Mouse (Mus musculus) macrophage (primary cell): ENCODE results near the gene 2310039H08Rik. TPM values are rescaled to one million over a fixed set of nuclear protein-coding genes. Genes with fewer than 3 reads are reported as not detected.

Source experiments
- H3K27ac ChIP-seq: fragments of 350-480 bp; formaldehyde crosslinking; 2 replicates; pipeline ENCODE4 v1.9.0; 2021
- H3K36me3 ChIP-seq: fragments of 350-480 bp; formaldehyde crosslinking; 2 replicates; pipeline ENCODE4 v1.9.0; 2021; ENCODE audit errors: inconsistent target
- H3K4me3 ChIP-seq: fragments of 350-480 bp; formaldehyde crosslinking; 2 replicates; pipeline ENCODE4 v1.9.0; 2021; ENCODE audit errors: inconsistent target
- H3K79me2 ChIP-seq: fragments of 350-480 bp; formaldehyde crosslinking; 2 replicates; pipeline ENCODE4 v1.9.0; 2021; ENCODE audit errors: inconsistent target
- WGBS: methylation state at CpG from one replicate; pipeline ENCODE4 v1.1.7; 2026; ENCODE audit warnings: inconsistent platforms; ENCODE audit not compliant: missing documents; 5-methylcytosine and 5-hydroxymethylcytosine counted together
- polyA plus RNA-seq: library from polyadenylated mRNA; stranded (reverse); fragments of 250-400 nt; gene quantifications from 3 replicates; pipeline ENCODE4 v1.2.4, GENCODE M21; 2018; ENCODE audit warnings: inconsistent platforms
- total RNA-seq, 78 experiments: library from RNA; depleted of rRNA; stranded (reverse); fragments of 250-400 nt; gene quantifications; 1 replicate in 9 of 78; 2 replicates in 24 of 78; 3 replicates in 43 of 78; 4 replicates in 2 of 78; pipeline ENCODE4 v1.2.4; 2018; ENCODE audit warnings: inconsistent platforms in 56 of 78

Gene 2310039H08Rik
- 1 to 10 TPM in 17 of 26 experiments, not detected in 9; 1.2 to 7.5 (median 2.4) TPM for total RNA-seq (2018; cell fraction: chromatin; rRNA removed)
- 10 to 100 TPM in 7 of 26 experiments, 1 to 10 TPM in 19; 5.7 to 10.9 (median 8.3) TPM for total RNA-seq (2018; cell fraction: cytosol; rRNA removed)
- total RNA-seq (2018; cell fraction: nucleus; rRNA removed), result 10 to 100 TPM in 2 of 26 experiments, 1 to 10 TPM in 23, not detected in 1; 1.0 to 10.7 (median 3.2) TPM
- polyA plus RNA-seq, result 7.4 to 12.7 TPM (median 10.2 TPM) in 3 replicates

DNA sequence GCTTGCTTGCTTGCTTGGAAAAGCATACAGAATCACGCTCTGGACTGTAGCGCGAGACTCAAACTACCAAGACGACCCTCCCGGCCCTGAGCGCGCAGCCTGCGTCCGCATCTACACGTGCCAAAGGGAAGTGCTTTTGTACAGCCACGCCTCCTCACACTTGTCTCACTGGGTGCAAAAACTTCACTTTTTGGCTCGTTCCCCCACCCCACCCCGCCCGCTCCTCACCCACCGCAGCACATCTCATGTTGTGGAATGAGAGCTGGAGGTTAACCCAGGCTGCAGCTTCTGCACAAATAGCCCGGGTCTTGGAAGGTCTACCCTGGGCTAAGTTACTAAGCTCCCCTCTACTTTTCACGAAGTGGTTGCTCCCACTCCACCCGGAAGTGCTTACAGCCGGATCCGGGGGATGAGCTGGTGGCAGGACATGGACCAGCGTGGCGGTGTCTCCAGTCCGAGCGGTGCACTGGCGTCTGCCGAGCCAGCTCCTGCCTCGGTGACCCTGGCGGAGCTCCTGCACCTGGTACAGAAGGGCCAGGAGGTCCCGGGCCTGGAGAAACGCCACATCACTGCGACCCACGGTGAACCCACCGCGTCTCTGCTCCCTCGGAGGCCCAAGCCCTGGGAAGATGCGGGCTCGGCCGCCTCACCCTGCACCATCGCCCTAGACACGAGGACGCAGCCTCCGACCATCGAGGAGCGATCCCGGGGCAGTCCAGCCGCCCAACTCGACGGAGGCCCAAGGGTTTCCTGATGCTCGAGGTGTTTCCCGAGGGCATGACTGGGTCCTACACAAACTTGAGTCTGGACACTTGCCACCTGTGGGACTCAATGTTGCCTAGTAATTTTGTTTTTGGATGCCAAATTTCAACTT is at the start of gene 2310039H08Rik:
TSS of gene 2310039H08Rik (plus strand) at position 232 of the 874 bp plus-strand sequence.
- H3K4me3 ChIP-seq, result peak within 1 kb of the TSS; percentile 69
- H3K79me2 ChIP-seq, result no peaks in the 10 kb centered on the region
- under 1% methylated on average over 50 of the region's 50 CpGs for WGBS
- H3K27ac ChIP-seq, result peak within 1 kb of the TSS; percentile 82
- peaks cover 23% of the 10 kb centered on the region for H3K36me3 ChIP-seq

GRCm38 (mm10) chr17:46724477-46725084 is 47.9 kb upstream of the 2310039H08Rik start:
- no peak overlapping the region for H3K4me3 ChIP-seq
- H3K36me3 ChIP-seq, result peaks cover 15% of the 10 kb centered on the region; the same call in 1 of the 2 replicates
- H3K79me2 ChIP-seq, result no peaks in the 10 kb centered on the region
- 91% methylated on average over 20 of the region's 20 CpGs for WGBS
- no peak overlapping the region for H3K27ac ChIP-seq

GRCm38 (mm10) chr17:46725273-46725672 is 47.2 kb upstream of the 2310039H08Rik start:
- WGBS, result 79% methylated on average over 9 of the region's 9 CpGs
- Histone ChIP-seq H3K4me3 (no peak overlapping the region), H3K36me3 (peaks cover 15% of the 10 kb centered on the region; the same call in 1 of the 2 replicates), H3K79me2 (no peaks in the 10 kb centered on the region), H3K27ac (no peak overlapping the region)

DNA sequence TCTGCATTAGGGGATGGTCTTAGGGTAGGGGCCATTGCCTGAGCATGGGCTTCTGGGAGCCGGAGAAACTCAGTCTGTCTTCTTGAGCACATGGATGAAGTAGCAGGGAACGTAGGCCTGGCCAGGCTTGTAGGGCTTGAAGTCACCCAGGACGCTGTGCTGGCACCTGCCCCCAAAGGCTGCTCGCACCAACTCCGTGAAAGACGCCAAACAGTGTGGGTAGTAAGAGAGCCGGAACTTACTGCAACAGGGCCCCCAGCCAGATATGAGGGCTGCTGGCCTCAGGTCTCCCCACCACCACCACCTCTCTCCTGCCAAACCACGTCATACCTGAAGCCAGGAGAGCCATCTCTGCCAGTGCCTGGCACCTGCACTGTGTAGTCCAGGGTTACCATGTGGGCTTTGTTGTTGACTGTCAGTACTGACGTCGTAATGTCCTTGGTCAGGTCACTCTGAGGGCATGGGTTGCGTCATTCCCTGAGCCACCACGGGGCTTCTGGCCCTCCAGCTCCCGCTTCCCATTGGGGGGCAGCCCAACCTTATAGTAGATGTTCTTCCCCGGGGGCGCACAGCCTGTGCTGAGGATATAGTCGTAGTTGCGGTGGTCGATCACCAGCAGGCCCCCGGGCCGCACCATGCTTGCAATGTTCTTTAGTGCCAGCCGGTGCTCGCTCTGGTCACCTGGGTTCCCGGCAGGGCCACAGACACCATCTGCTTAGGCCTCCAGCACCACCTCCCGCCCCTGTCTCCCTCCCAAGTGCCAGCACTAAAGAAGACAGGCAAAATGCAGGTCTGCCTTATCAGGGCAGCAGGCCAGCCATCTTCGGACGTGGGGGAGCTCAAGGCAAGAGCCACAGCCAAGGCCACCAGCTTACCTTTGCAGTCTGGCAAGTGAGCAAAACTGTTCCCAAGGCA is 46.4 kb upstream of the 2310039H08Rik start:
- WGBS, result 88% methylated on average over 26 of the region's 26 CpGs
- H3K79me2 ChIP-seq, result no peaks in the 10 kb centered on the region

DNA sequence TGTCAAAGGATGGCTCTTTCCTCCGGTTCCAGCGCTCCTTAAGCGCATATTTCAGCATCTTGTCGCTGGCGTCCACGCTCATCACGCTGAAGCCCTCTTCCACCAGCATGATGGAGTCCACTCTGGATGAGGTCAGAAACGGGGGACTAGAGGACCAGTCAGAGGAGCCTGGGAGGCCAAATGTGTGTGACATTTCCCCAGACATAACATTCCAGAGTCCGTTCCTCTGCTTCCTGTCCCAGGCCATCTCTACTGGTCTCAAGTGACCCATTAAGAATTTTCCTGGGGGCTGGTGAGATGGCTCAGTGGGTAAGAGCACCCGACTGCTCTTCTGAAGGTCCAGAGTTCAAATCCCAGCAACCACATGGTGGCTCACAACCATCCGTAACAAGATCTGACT is 45.2 kb upstream of the 2310039H08Rik start:
- 98% methylated on average over 9 of the region's 11 CpGs for WGBS

More for the DNA sequence above, 46.4 kb upstream of the 2310039H08Rik start:
- Histone ChIP-seq H3K4me3 (no peak overlapping the region), H3K36me3 (peaks cover 15% of the 10 kb centered on the region; the same call in 1 of the 2 replicates), H3K27ac (no peak overlapping the region)

DNA sequence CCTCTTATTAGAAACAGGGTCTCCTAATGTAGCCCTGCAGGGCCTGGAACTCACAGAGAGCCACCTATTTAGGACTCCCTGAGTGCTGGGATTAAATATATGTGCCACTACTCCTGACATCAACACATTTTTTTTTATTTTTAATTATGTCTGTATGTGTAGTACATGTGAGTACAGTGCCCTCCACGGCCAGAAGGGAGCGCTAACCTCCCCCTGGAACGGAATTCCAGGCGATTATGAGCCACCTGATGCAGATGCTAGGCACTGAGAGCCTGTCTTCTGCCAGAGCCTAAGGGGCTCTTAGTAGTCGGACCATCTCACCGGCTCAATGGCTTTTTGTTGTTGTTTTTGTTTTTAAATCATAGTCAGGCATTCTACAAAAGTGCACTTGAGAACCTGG is 44.4 kb upstream of the 2310039H08Rik start:
- Histone ChIP-seq H3K79me2 (no peaks in the 10 kb centered on the region), H3K4me3 (no peak overlapping the region), H3K27ac (no peak overlapping the region), H3K36me3 (peaks cover 15% of the 10 kb centered on the region; the same call in 1 of the 2 replicates)
- 54% methylated on average over 6 of the region's 6 CpGs for WGBS

More for the DNA sequence above, 45.2 kb upstream of the 2310039H08Rik start:
- H3K4me3 ChIP-seq, result no peak overlapping the region
- H3K36me3 ChIP-seq, result peaks cover 15% of the 10 kb centered on the region; the same call in 1 of the 2 replicates
- no peak overlapping the region for H3K27ac ChIP-seq
- H3K79me2 ChIP-seq, result no peaks in the 10 kb centered on the region

DNA sequence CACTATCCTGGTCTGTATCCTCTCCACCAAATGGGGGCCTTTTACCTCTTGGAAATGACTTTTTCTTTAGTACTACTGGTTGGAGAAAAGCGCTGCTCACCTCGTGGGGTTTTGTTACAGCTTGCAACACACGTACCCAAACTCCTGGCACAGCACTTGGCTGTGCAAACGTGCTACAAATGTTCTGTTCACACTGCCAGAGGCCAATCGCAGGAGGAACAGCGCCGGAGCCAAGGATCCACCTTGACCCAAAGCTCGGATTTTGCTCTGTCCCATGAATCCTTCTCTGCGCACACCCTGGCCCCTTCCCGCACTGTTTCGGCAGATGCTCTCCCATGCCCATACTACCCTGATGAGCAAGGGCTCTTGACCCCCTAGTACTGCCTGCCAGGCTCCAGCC is 43.9 kb upstream of the 2310039H08Rik start:
- no peaks in the 10 kb centered on the region for H3K79me2 ChIP-seq
- H3K36me3 ChIP-seq, result peaks cover 10% of the 10 kb centered on the region; the same call in 1 of the 2 replicates
- no peak overlapping the region for H3K4me3 ChIP-seq
- 85% methylated on average over 11 of the region's 11 CpGs for WGBS
- H3K27ac ChIP-seq, result no peak overlapping the region

- H3K4me3 ChIP-seq, result no peak within 1 kb of the TSS
- WGBS, result 56% methylated on average over 24 of the region's 24 CpGs
- H3K36me3 ChIP-seq, result 0 out of 2 replicates have a peak, but pooled peaks cover 7% of the 10 kb centered on the region
- no peaks in the 10 kb centered on the region for H3K79me2 ChIP-seq
- H3K27ac ChIP-seq, result no peak within 1 kb of the TSS
Observed at GRCm38 (mm10) chr17:46728904-46729318, 43.5 kb upstream of the 2310039H08Rik start, which contains the start of gene Gnmt. Gnmt (minus strand) TSS chr17:46729168.

GRCm38 (mm10) chr17:46734055-46734454 is 38.4 kb upstream of the 2310039H08Rik start:
- Histone ChIP-seq H3K27ac (no peak overlapping the region), H3K79me2 (no peaks in the 10 kb centered on the region), H3K4me3 (no peak overlapping the region), H3K36me3 (peaks cover 30% of the 10 kb centered on the region; the same call in 1 of the 2 replicates)
- 100% methylated on average over 3 of the region's 3 CpGs for WGBS

DNA sequence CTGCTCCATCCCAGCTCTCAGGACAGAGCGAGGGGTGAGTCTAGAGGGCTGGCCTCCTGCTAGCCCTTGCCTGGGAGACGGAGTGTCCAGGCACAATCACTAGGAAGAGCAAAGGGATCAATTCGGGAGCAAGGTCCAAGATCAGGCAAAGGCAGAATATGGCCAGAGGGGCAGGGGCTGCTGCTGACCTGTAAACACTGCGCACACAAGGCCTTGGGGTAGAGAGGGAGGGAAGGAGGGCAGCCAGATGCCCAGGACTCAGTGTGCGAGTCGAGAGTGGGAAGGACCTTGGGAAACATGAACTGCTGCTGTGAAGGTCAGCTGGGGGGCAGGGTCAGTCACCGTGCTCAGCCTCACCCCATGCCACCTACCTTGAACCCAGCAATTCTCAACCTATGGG is 37.1 kb upstream of the 2310039H08Rik start:
- Histone ChIP-seq H3K4me3 (no peak overlapping the region), H3K36me3 (peaks cover 30% of the 10 kb centered on the region; the same call in 1 of the 2 replicates), H3K79me2 (no peaks in the 10 kb centered on the region), H3K27ac (no peak overlapping the region)
- WGBS, result 98% methylated on average over 7 of the region's 7 CpGs

GRCm38 (mm10) chr17:46736160-46736559 is 36.3 kb upstream of the 2310039H08Rik start:
- Histone ChIP-seq H3K4me3 (no peak overlapping the region), H3K79me2 (no peaks in the 10 kb centered on the region; the same call in 1 of the 2 replicates), H3K36me3 (peaks cover 32% of the 10 kb centered on the region; the same call in 1 of the 2 replicates), H3K27ac (no peak overlapping the region)
- 79% methylated on average over 10 of the region's 10 CpGs for WGBS

DNA sequence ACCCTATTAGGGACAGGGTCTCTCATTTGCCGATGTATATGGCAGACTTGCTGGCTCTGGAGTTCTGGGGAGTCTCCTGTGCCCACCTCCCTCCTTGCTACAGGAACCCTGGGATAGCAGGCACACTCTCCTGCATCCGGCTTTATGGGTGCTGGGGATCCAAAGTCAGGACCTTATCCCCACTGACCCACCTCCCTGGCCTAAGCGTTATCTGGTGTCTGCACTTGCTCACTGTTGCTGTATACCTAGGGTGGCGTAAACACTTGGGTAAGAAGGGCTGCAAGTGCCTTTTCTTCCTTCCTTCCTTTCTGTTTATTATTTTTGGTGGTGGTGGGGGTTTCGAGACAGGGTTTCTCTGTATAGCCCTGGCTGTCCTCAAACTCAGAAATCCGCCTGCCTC is 31.1 kb upstream of the 2310039H08Rik start:
- 97% methylated on average over 6 of the region's 6 CpGs for WGBS
- Histone ChIP-seq H3K4me3 (no peak overlapping the region), H3K36me3 (peaks cover 58% of the 10 kb centered on the region), H3K27ac (no peak overlapping the region), H3K79me2 (peaks cover 40% of the 10 kb centered on the region; the same call in 1 of the 2 replicates)

DNA sequence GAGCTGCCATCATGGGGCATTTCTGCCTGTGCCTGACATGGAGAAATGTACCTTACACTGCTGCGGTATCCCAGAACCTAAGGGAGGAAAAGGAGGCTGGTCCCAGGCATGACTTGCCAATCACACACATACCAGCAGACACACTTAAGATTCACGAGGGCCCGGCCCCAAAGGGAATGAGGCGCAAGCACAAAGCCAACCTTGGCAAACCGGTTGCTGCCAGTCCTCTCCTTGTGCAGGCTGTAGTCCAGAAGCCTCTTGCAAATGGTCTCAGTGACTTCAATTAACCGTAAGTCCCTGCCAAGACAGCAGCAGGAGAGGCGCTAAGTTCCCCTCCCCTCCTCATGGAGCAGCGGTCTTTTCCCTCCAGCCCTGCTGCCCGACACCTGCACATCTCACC is 29.4 kb upstream of the 2310039H08Rik start:
- peaks cover 47% of the 10 kb centered on the region for H3K36me3 ChIP-seq
- no peak overlapping the region for H3K4me3 ChIP-seq
- WGBS, result 90% methylated on average over 7 of the region's 9 CpGs
- H3K79me2 ChIP-seq, result peaks cover 57% of the 10 kb centered on the region
- H3K27ac ChIP-seq, result no peak overlapping the region
